Mouse (Mus musculus): Measurements from ENCODE around the gene Bnc1.

The Bnc1 gene

DNA sequence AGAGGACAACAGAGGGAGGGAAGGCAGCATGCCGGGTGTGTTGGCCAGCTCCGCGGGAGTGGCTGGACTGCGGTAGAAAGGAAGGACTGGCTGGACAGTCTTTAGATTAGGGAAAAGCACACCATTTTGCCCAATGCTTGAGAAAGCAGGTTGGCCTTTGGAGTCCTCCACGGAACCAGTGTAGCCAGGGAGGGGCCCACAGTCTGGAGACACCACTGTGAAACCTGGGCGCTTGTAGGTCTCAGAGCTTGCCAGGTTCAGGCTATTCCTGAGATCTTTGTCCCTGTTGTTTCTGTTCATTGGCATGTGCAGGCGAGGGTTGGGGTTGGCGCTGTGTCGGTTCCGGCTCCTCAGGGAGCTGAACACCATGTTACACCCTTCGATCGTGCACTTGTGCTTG is 18.2 kb downstream of the Bnc1 start:
- no peak for DNase-seq

GRCm38 (mm10) chr7:81973339-81973738 is 18.8 kb downstream of the Bnc1 start:
- DNase-seq, result no peak

DNA sequence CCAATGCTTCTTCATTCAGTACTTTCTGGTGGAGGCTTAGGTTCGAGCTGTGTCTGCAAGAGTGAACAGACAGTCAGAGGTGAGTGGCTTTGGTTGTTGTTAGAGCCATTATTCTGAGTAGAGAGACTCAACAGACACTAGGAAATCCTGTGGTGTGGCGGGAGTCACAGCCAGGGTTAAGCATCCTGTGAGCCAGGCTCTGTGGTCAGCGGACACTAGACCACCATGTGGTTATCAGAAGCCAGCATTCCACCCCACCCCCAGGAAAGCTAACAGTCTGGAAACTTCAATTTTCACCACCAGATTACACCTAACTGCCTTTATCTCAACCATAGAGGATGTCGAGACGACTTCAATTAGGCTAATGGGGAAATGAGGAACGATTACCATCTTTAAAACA is 23.1 kb downstream of the Bnc1 start:
- DNase-seq, result no peak

- no peak for DNase-seq
Measured at GRCm38 (mm10) chr7:81968451-81968850, 23.6 kb downstream of the Bnc1 start.

- DNase-seq, result no peak
Measured at GRCm38 (mm10) chr7:81966195-81966594, 25.9 kb downstream of the Bnc1 start.

DNA sequence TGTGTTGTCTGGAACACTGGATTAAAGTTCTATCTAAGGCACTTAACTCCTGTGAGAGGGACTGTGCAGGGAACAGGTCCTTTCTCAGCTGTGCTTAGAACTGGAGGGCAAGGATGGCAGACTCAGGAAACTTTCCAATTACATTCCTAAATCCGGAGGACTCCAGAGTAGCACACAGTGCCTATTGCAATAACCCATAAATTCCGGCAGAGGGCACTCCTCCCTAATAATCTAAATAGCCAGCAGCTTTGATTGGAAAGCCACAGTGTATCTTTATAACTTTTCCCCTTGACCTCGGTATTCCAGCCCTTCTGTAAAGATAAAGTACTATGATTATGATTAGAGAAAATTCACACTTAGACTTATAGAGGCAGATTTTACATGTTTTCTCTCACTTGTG is 32.4 kb downstream of the Bnc1 start:
- DNase-seq, result peak; percentile 47

DNA sequence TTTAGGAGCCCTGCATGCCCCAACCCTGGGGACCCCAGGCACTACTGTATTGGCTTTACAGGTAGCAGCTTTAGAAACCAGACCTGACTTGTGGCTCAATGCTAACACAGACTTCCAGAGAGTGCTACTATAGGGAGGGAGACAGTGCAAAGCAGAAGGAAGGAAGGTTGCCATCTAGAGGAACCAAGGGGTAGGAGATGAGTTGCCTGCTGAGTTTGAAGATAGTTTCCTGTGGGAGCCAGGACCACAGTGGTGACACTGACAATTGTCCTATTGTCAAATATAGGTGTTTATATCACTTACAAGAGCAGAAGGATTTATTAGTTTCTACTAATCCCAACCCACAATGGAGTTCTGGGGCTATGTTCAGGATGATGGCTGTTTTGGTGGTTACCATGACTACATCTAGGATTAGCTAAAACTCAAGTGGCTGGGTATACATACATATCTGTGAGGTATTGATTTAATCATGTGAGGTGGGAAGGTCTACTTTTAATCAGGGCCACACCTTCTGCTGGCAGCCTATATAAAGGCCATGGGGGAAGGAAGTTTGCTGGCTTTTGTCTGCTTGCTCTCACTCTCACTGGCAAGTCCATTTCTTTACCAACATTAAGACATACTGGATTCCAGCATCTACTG is 37.8 kb downstream of the Bnc1 start:
- DNase-seq, result peak; percentile 37

DNA sequence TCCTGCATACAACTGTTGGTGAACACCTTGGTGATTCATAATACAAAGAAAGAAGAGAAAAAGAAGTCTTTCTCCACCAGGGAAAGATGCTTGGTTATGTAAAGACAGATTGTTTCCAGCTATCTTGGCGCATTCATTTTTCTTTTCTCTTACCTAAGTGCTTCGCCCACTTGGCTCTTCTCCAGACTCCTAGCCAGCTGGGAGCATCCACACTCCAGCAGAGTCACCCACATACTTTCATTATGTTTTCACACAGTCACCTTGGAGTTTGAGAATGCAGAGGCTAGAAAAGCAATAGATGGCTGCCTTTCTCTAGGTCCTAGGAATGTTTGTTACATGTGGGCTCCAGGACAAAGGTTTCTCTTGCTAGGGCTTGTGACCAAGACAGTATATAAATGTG is 41.6 kb downstream of the Bnc1 start:
- no peak for DNase-seq

- no peak for DNase-seq
Measured at GRCm38 (mm10) chr7:81945398-81945797, 46.7 kb downstream of the Bnc1 start.

DNA sequence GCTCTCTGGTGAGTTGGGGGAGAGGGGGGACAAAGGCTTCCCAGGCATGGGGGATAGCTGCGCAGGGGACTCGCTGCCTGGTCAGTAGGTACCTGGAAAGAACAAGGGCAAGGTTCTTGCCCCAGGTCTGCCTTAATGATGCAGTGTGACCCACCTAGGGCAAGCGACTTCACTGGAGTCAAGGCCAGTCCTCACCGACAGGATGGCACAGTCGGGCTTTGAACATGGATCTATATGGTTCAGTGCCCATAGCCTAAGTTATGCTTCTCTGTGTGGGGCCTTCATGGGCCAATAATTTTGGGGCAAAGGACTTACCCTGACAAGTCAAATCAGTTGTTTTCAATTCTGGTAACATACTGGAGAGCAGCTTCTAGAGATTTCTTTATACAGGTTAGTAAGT is 57.3 kb downstream of the Bnc1 start:
- DNase-seq, result no peak

GRCm38 (mm10) chr7:81934267-81934745 is 57.8 kb downstream of the Bnc1 start, which contains the start of gene Hdgfl3:
Gene Hdgfl3, minus strand, starts transcription at chr7:81934473.
- peak; percentile 88 for DNase-seq

GRCm38 (mm10) chr7:81933601-81934266 is 58.4 kb downstream of the Bnc1 start:
- peak; percentile 74 for DNase-seq

DNA sequence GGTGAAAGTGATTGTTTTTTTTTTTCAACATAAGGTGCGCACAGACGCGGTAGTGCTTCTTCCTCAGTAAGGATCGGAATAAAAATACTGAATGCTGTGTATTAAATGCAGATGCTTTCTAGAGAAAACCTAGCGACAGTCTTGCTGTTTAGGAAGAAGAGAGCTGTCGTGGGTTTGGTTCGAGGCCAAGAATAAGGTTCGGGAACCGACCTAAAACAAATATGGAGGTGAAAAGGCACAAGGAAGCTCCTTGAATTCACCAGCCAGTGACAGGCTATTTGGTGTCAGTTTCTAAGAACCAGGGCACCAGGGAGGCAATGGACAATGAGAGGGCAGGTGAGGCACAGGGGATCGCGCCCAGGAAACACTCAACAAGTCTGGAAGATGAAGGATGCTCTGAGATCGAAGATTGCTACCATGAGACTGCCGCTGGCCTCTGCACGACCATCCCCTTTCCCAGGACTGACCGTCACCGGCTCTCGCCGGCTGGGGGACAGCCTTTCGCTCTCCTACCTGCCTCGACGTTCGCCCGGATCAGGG is 59.0 kb downstream of the Bnc1 start:
- peak; percentile 11 for DNase-seq

DNA sequence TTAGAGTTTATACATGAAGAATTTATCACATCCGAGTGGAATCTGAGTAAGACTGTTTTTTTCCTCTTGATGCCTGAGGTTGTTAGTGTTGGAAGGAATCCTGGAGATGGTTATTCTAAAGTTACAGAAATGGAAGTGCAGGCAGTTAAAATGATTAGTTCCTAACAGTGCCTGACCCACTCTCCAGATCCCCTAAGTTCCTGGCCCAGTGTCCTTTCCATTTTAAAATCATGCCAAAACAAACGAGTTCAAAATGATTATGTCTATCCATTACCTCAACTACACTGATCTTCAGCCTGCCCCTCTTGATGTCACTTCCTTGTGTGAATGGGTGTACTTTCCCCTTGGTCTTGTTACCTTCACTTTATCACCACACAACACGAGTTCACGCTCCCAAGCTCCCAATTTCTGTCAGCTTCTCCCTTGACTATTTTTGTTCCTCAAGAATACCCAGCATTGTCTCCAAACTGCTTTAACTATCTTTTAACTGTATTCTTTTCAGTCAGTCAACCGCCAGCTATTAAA is 59.5 kb downstream of the Bnc1 start:
- peak; percentile 12 for DNase-seq

DNA sequence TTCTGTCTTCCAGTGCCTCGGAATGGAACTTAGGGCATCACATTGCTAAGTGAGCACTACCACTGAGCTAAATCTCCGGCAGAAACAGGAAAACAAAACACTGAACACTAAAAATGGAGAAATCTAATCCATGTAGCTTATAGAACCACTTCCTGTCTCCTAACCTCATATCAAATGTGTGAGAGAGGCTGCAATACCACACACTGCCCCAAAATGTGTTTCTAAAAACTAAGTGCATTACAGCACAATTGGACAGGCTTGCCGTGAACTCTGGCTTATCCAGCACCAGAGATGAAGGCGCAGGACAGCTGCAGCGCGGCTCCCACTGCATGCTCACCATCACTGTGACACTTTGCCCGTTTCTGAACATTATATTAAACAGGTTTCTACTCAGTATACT is 63.1 kb downstream of the Bnc1 start:
- DNase-seq, result no peak

DNA sequence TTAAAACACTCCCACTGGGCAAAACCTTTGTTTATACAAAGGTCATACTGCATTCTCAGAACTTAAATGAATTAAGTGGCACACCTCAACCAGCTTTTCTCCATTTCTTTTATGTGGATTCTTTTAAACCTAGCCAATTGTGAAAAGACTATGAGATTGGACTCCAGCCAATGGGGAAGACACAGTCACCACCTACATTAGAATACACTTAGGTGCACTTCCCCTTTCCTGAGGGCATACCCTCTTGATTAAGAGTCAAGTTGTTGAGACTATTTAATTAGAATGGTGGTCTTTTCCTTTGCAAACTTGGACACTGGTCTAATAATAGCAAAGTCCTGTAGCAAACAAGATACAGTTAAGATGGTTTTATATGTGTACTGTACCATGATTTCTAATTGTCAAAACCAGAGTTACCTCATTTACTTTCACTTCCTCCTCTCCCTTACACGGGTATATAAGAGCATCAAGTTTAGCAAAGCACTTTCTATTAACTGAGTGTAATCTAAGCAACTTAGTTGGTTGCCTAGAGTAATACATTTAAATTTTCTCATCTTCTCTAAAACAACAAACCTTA is 70.6 kb downstream of the Bnc1 start:
- DNase-seq, result no peak

- no peak for DNase-seq
Measured at GRCm38 (mm10) chr7:81920314-81920713, 71.8 kb downstream of the Bnc1 start.

- no peak for DNase-seq
Measured at GRCm38 (mm10) chr7:81918316-81918715, 73.8 kb downstream of the Bnc1 start.
